Mouse (Mus musculus): ENCODE results near the gene Dpp6. TPM values are rescaled to one million over a fixed set of nuclear protein-coding genes. Genes with fewer than 3 reads are reported as not detected.
A peak's percentile ranks its signal among the peaks of the same experiment; 100 is the strongest.

The Dpp6 gene
- polyA plus RNA-seq, 1 experiment, result 0.64 TPM

DNA sequence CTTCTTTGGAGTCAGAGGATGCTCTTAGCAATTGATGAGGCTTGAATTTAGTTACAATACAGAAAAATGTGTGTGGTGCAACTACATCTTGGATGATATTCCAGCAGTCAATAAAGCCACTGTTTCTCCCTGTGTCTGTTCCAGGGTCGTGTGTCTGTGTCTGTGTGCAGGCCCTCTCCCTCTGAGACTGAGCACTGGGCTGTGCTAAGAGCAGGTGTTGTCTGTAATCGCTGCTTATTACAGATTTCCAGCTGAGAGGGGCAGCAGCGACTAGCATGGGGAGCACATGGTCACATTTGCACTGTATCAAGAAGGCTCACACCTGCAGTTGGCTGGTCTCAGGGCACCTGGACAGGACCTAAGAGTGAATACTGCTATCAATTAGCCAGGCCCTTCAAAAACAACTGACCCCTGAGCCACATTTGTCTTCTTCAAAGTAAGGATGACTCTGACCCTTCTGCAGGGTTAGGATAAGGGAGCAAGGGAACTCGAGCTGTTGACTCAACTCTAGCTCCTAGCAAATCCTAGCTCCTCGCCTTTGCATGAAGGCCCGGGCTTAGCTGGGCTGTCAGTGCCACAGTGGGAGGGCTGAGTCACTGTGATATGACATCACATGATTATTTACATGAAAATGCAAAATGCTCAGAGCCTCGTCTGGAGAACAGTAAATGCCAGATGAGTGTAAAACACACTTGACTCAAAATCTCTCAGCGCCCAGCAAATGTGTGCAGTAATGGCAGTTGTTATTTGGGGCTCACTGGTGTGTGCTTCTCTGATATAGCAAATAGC, 771.2 kb downstream of the Dpp6 start:
- no peak for DNase-seq (ENCODE audit: low read depth, low spot score)
- WGBS, result 54% methylated on average over 8 of the region's 8 CpGs

DNA sequence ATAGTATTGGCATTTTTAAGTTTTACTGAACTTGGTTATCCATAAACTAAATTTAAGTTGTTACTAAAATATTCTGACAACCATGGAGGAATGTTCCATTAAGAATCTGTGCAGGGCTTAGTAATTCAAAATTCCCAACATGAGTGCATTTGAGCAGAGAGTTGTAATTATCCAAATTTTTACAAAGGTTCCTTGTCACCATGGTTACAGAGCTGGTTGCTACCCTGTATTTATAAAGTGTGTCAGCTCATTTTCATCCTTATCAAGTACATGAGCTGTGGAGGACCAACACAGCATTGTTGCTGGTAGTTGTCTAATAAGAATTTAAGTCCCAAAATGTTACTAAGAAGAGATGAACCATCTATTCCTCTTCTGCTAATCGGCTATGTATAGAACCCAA, 787.1 kb downstream of the Dpp6 start:
- no peak for DNase-seq (ENCODE audit: low read depth, low spot score)

GRCm38 (mm10) chr5:27615769-27616168, 798.8 kb downstream of the Dpp6 start:
- DNase-seq (ENCODE audit: low read depth, low spot score), result peak; percentile 1
- 22% methylated on average over 7 of the region's 7 CpGs for WGBS

More for the DNA sequence above, 787.1 kb downstream of the Dpp6 start:
- WGBS, result 84% methylated on average over 1 of the region's 1 CpGs

DNA sequence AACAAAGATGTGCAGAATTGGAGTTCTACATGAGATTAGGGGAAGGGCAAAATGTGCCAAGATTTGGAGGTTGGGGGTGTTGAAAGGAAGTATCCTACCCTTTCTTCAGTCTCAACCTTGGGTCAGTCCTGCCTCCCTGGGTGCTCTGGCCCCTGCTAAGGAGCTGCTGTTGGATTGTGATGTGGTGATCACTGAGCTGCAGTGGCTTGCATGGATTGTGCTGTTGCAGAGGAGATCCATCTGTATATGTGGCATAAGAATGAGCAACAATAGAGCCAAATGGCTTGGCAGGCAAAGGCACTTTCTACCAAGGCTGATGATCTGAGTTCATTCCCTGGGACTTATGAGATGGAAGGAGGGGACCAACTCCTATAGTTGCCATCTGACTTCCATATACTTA, 804.8 kb downstream of the Dpp6 start:
- DNase-seq (ENCODE audit: low read depth, low spot score), result no peak

DNA sequence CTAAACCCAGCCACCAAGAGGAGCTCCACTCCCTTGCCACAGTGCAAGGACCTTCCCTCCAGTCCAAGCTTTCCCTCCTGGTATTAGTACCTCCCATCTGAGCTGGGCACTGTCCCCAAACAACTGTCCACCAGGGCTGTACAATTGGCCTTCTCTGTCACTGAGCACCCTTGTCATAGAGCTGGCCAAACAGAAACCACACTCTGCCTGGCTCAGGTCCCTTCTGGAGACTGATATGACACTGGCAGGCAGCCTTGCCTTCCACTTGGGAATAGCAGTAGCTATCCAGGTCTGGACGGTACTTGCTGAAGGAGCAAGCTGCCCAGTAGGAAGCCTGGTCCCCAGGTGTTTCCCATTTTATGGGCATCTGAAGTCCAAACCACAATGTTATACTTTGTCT, 806.9 kb downstream of the Dpp6 start:
- WGBS, result 45% methylated on average over 1 of the region's 1 CpGs
- no peak for DNase-seq (ENCODE audit: low read depth, low spot score)

DNA sequence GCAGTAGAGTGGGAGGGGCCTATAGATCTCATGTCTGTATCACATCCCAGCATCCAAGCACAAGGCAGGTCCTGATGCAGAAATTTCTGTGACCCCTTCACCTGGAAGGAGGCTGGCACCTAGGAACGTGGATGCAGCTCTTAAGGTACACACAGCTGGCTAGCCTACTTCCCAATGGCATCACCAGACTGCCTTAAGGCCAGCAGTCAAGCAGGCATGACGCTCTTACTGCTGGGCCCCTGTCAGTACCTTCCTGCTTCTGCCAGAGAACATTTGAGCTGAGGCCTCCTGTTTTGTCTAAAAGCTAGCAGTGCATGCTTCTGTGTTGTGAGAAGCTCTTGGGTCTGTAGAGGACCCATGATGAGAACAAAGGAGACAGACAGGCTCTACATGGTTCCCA, 815.1 kb downstream of the Dpp6 start:
- WGBS, result 69% methylated on average over 2 of the region's 2 CpGs
- no peak for DNase-seq (ENCODE audit: low read depth, low spot score)

GRCm38 (mm10) chr5:27635941-27636340, 818.9 kb downstream of the Dpp6 start:
- WGBS, result 69% methylated on average over 2 of the region's 2 CpGs
- no peak for DNase-seq (ENCODE audit: low read depth, low spot score)

DNA sequence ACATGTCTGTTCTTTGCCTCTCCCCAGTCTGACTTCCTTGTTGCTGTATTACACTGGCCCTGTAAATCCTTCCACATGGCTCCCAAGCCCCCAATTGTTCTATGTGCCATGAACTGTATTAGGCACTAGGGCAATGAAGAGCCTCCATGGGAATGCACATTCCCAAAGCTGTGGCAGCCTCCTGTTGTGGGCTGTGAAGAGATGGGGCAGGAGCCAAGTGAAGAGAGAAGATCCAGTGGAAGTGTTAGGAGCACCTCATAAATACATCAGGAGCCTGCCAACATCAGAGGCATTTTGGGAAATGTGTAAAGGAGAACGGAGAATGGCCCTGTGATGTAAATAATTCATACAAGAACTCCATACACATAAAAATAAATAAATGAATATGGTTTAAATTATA, 824.9 kb downstream of the Dpp6 start:
- WGBS, result 61% methylated on average over 1 of the region's 1 CpGs
- no peak for DNase-seq (ENCODE audit: low read depth, low spot score)

GRCm38 (mm10) chr5:27651879-27652814, 835.1 kb downstream of the Dpp6 start:
- no peak for DNase-seq (ENCODE audit: low read depth, low spot score)
- WGBS, result 51% methylated on average over 8 of the region's 8 CpGs

DNA sequence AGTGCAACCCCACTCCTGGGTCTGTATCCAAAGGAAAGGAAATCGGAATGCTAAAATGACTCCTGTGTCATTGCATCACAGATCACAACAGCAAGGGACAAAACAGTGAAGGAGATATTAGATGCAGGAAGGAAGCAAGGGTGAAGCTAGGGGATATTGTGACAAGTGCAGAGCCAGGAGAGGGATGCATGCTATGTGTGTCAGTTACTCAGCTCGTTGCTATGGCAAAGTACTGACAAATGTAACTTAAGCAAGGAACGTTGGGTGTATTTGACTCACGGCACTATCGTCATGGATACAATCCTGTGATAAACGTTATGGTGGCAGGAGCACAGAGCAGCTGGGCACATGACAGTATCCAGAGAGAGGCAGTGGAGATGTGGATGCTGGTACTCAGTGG, 839.1 kb downstream of the Dpp6 start:
- no peak for DNase-seq (ENCODE audit: low read depth, low spot score)
- 70% methylated on average over 6 of the region's 6 CpGs for WGBS

DNA sequence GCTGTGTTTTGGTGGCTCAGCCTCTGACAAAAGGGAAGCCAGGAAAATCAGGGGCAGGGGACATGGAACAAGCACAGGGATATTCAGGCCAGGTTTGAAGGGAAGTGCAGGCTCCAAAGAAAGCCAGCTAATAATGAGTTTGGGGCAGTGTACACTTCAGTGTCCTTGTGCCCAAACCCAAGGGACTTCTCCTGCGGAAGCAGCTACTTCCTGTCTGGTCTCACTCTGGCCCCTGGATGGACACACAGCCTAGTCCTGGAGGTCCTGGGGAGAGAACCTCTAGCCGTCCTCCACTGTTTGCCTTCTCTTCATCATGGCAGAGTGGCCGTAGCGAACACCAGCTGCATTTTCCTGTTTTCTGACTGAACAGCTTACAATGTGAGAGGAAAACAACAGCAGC, 840.7 kb downstream of the Dpp6 start:
- DNase-seq (ENCODE audit: low read depth, low spot score), result no peak
- 44% methylated on average over 4 of the region's 4 CpGs for WGBS

DNA sequence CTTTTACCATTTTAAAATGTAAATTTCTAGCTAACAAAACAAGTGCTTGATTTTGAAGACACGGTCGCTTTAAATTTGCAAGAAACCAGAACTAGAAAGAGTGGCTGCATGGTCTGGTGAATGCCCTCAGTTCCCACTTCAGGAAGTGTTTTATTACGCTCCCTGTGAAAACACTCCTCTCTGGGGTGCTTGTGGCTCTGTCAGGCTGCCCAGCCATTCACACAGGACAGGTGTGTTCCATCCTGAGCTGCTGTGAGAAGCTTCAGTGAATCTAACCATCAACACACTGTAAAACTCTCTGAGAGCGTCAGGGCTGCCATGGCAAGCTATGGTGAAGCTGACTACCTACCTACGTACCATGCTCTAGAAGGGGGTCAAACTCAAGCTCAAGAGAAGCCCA, 841.2 kb downstream of the Dpp6 start:
- WGBS, result 52% methylated on average over 5 of the region's 5 CpGs
- DNase-seq (ENCODE audit: low read depth, low spot score), result no peak

DNA sequence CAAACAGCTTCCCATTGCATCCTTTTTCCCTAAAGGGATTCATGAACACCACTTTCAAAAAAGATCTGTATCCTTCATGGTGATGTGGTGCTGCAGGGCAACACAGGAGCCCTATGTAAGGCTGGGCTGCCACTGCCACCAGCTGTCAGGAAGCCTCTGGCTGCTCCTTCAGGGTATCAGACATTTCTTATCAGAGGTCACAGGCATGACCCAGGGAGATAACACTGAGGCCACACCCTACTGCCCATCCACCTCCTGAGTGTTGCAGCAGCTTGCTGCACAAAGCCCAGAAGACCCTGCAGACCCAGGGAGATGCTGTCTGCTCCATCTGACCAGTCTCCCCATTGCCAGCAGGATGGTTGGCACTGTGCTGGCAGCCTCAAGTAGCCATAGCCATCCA, 841.6 kb downstream of the Dpp6 start:
- no peak for DNase-seq (ENCODE audit: low read depth, low spot score)

DNA sequence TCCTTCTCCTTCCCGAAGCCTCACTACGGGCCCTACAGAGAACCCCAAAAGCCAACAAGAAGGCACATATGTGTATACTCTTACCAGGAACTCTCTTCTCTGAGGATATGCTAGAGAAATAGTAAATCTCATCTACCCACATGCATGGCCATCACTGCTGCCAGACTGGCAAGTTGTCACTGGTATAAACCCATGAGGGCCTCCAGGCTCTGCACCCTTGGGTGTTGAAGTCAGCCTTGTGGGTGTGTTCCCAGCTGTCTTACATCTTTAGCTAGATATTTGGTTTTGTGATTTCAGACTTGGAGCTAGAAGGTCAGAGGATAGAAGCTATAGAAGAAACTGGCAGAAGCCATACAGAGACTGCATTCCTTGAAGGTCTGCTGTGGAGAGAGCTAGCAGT, 842.0 kb downstream of the Dpp6 start:
- 93% methylated on average over 2 of the region's 2 CpGs for WGBS
- DNase-seq (ENCODE audit: low read depth, low spot score), result no peak

DNA sequence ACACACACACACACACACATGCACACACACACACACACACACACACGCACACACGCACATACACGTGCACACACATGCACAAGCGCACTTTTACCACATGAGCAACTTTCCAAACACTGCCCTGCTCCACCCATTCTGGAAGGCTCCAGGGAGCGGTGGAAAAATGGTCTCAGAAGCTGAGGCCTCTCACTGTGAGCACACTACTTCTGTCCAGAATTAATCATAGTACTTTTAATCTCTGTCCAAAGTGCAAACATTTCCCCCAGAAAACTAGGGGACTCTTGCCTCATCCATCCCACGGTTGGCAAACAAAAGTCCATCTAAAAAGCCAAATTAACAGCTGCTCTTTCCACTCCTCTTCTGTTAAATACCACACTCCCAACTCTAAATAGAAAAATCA, 842.8 kb downstream of the Dpp6 start:
- WGBS, result 47% methylated on average over 6 of the region's 6 CpGs
- DNase-seq (ENCODE audit: low read depth, low spot score), result no peak

- WGBS, result 91% methylated on average over 4 of the region's 4 CpGs
- DNase-seq (ENCODE audit: low read depth, low spot score), result no peak
Measured at GRCm38 (mm10) chr5:27664111-27664510, 847.1 kb downstream of the Dpp6 start.

DNA sequence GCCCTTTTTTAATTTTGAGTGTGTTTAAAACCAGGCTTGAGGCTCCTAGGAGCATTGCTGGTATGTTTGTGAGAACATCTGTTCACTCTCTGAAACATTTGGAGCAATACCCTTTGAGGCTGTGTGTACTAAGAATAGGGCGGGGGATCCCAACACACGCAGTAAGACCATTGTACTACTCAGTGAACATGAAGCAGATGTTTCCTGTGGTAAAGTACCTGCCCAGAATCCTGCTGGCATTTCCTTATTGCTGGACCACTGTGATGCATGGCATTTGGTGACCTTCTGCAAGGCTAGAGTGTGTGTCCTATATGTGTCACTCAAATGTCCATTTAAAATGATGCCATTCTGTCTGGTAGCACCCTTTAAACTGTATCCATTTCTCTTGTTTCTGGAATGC, 854.5 kb downstream of the Dpp6 start:
- no peak for DNase-seq (ENCODE audit: low read depth, low spot score)
- WGBS, result 42% methylated on average over 2 of the region's 2 CpGs

DNA sequence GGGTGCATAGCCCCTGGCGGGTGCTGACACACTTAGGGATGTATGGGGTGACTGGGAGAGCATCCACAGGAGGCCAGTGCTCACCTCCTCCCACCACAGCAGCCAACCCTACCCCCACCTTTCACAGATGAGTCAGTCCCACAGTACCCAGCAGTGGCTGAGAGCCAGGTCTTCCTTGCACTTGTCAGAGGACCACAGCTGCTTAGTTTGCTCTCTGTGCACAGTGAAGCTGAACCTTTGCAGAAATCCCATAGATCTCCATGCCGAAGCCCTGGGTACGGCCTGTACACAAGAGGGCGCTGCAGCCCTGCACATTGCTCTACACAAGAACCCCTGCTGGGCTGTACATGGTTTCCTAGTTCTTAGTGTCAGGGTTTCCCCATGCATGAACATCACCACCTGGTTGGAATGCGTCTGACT, 860.3 kb downstream of the Dpp6 start:
- 42% methylated on average over 5 of the region's 5 CpGs for WGBS
- no peak for DNase-seq (ENCODE audit: low read depth, low spot score)

DNA sequence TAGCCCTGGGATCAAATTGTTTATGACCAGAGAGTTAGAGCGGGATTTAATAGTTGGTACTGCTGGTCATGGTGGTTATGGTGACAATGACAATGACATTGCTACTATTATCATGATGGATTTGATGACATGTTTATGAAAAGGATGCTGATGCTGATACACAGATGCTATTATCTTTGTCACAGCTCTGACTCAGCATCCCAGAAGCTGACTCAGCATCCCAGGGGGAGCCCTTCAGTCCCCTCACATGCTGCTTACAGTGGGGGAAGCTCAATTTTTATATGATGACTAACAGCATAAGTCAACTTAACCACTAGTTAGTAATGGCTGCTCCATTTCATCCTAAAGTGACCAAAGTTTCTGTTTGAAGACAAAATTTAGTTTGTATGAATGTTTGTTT, 862.1 kb downstream of the Dpp6 start:
- no peak for DNase-seq (ENCODE audit: low read depth, low spot score)
- WGBS, result 80% methylated on average over 1 of the region's 1 CpGs

- WGBS, result 30% methylated on average over 5 of the region's 5 CpGs
- no peak for DNase-seq (ENCODE audit: low read depth, low spot score)
Measured at GRCm38 (mm10) chr5:27680476-27680875, 863.5 kb downstream of the Dpp6 start.

GRCm38 (mm10) chr5:27685162-27685561, 868.2 kb downstream of the Dpp6 start:
- 38% methylated on average over 11 of the region's 11 CpGs for WGBS

More at GRCm38 (mm10) chr5:27685162-27685561, 868.2 kb downstream of the Dpp6 start:
- no peak for DNase-seq (ENCODE audit: low read depth, low spot score)

Measured in large intestine, adult 2 months (tissue).